Mouse (Mus musculus) stomach, postnatal 0 days (tissue): Measurements from ENCODE around the gene Slc15a4.

Experiments
- CTCF ChIP-seq: IDR thresholded peaks from 2 replicates; pipeline ENCODE4 v1.5.1; 2016; ENCODE audit warnings: antibody characterized with exemption, low read depth, mild to moderate bottlenecking, moderate library complexity
- EP300 ChIP-seq: optimal IDR thresholded peaks from 2 replicates; pipeline ENCODE3; 2016; ENCODE audit warnings: antibody characterized with exemption

GRCm38 (mm10) chr5:127673913-127674312 is 41.2 kb upstream of the Slc15a4 start:
- TF ChIP-seq CTCF (peak; percentile 22; the same call in 1 of the 2 replicates), EP300 (no peak)
